Mouse (Mus musculus) ES-E14 (cell line): Measurements from ENCODE around the gene Zbtb20. TPM values are rescaled to one million over a fixed set of nuclear protein-coding genes. Genes with fewer than 3 reads are reported as not detected.

Experiments
- DNase-seq: peaks from one replicate; pipeline ENCODE4 v3.0.0-alpha.2; 2013; ENCODE audit warnings: low read depth, low spot score
- H3K27ac ChIP-seq: 2 replicates; pipeline ENCODE4 v1.5.1; 2012; ENCODE audit warnings: low read depth, mild to moderate bottlenecking, low read length, moderate library complexity, mixed read lengths; ENCODE audit not compliant: poor library complexity, insufficient read depth, severe bottlenecking
- H3K36me3 ChIP-seq: 2 replicates; pipeline ENCODE4 v1.6.1; 2012; ENCODE audit warnings: mild to moderate bottlenecking, low read length, moderate library complexity, mixed read lengths; ENCODE audit not compliant: control insufficient read depth, poor library complexity, insufficient read depth, severe bottlenecking
- H3K4me1 ChIP-seq, 2 experiments: fragments of 150-350 bp in 1 of 2; sonication (generic) in 1 of 2; 2 replicates each; pipeline ENCODE4 v1.6.1; 2012; ENCODE audit warnings: low read length in 2 of 2, mild to moderate bottlenecking in 1 of 2, mixed read lengths in 1 of 2; ENCODE audit not compliant: control insufficient read depth in 2 of 2, insufficient read depth in 2 of 2, poor library complexity in 1 of 2
- H3K4me3 ChIP-seq, 2 experiments: fragments of 150-350 bp in 1 of 2; sonication (generic) in 1 of 2; 2 replicates each; pipeline ENCODE4 v1.5.1; 2012; ENCODE audit warnings: low read length in 2 of 2, low read depth in 1 of 2, mild to moderate bottlenecking in 1 of 2, mixed read lengths in 1 of 2; ENCODE audit not compliant: insufficient read depth in 1 of 2, poor library complexity in 1 of 2, severe bottlenecking in 1 of 2
- H3K9ac ChIP-seq: 2 replicates; pipeline ENCODE4 v1.6.1; 2012; ENCODE audit warnings: low read depth, mild to moderate bottlenecking, low read length, mixed read lengths; ENCODE audit not compliant: poor library complexity, insufficient read depth, severe bottlenecking
- H3K9me3 ChIP-seq: fragments of 150-350 bp; sonication (generic); 2 replicates; pipeline ENCODE4 v1.6.1; 2012; ENCODE audit warnings: low read depth, mild to moderate bottlenecking, low read length; ENCODE audit not compliant: control insufficient read depth, insufficient read depth
- CHD2 ChIP-seq: IDR thresholded peaks from 2 replicates; pipeline ENCODE4 v1.6.1; 2014; ENCODE audit warnings: mild to moderate bottlenecking, low read depth, low read length, inconsistent platforms
- HCFC1 ChIP-seq: IDR thresholded peaks from 2 replicates; pipeline ENCODE4 v1.6.1; 2012; ENCODE audit warnings: low read length, inconsistent platforms, borderline replicate concordance; ENCODE audit not compliant: insufficient read depth
- MAFK ChIP-seq: IDR thresholded peaks from 2 replicates; pipeline ENCODE4 v1.6.1; 2014; ENCODE audit warnings: mild to moderate bottlenecking, low read depth, low read length, inconsistent platforms; ENCODE audit not compliant: insufficient read depth
- ZC3H11A ChIP-seq: IDR thresholded peaks from 2 replicates; pipeline ENCODE4 v1.6.1; 2012; ENCODE audit warnings: low read depth, mild to moderate bottlenecking, inconsistent platforms, low read length, borderline replicate concordance
- ZNF384 ChIP-seq: IDR thresholded peaks from 2 replicates; pipeline ENCODE4 v1.6.1; 2012; ENCODE audit warnings: low read depth, low read length, inconsistent platforms
- in situ Hi-C, 2 experiments: fragments of 600-800 bp; cut with MboI; formaldehyde crosslinking; loops; one replicate each; pipeline ENCODE4 v1.15.1; 2025; ENCODE audit warnings: low sequenced_read_pairs in 2 of 2, inconsistent platforms in 1 of 2; ENCODE audit not compliant: unreplicated experiment in 2 of 2
- total RNA-seq: library from RNA; depleted of rRNA; stranded (reverse); fragments of 300-350 nt; gene quantifications from 2 replicates; pipeline ENCODE4 v1.2.3, GENCODE M21; 2012

Gene Zbtb20
- total RNA-seq, 1 experiment, result 4.0 TPM

DNA sequence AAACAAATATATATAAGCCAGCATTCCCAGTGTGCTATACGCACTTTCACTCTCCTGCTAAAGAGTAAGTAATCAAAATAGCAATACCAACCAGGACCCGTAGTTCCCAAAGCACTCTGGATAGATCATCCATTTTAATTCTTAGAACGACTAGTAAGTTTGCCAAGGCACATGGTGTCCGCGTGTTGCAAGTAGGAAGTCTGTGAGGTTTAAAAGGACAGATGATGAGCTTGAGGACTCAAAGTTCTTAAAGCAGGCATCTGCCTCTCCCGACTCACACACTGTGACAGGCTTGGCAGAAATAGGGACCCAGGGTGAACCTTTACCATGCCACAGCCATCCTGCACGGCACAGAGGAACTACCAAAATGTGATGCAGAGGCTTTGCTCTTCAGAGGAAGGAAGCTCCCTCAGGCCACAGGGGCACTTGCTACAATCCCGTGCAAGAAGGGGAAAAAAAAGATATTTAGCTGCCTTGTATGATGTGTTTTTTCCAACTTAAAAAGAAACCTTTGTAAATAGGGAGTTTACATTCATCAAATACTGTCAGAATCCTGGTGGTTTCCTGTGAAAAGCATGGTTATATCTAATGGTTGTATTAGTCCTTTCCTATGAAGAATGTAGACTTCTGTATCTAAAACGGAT is 619.6 kb downstream of the Zbtb20 start:
- H3K4me1 ChIP-seq, result no peaks in the 10 kb centered on the region
- no peaks in the 10 kb centered on the region for H3K36me3 ChIP-seq
- TF ChIP-seq ZC3H11A, result no peak
- DNase-seq, result no peak
- in situ Hi-C loops, result no loop called here
- no peaks in the 10 kb centered on the region for H3K9me3 ChIP-seq
- no peak overlapping the region for H3K4me3 ChIP-seq
- H3K27ac ChIP-seq, result no peak overlapping the region
- no peak overlapping the region for H3K9ac ChIP-seq

DNA sequence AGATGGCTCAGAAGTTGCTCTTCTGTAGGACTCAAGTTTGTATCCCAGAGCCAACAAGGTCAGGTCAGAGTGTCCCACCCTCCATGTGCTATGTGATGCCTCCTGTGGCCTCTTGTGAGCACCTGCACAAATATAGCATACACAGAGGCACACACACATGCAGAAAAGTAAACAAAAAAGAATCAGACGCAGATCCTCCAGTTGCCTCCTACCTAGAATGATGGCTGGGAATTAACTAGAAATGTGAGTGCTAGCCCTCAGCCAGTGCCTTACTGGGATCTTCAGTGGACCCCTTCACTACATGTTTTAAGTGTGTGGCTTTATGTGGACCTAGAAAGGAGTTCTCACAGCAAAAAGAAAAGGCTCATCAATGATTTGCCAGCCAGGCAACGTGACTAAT is 621.4 kb downstream of the Zbtb20 start:
- Histone ChIP-seq H3K9me3 (no peaks in the 10 kb centered on the region), H3K4me3 (no peak overlapping the region), H3K36me3 (no peaks in the 10 kb centered on the region), H3K27ac (no peak overlapping the region), H3K4me1 (no peaks in the 10 kb centered on the region), H3K9ac (no peak overlapping the region)
- DNase-seq, result no peak
- TF ChIP-seq CHD2, result no peak
- TF ChIP-seq ZC3H11A, result no peak
- no peak for TF ChIP-seq MAFK
- TF ChIP-seq HCFC1, result no peak
- TF ChIP-seq ZNF384, result no peak
- in situ Hi-C loops, result no loop called here

- no peak overlapping the region for H3K9ac ChIP-seq
- H3K4me3 ChIP-seq, result no peak overlapping the region
- no peaks in the 10 kb centered on the region for H3K36me3 ChIP-seq
- TF ChIP-seq CHD2 (no peak), HCFC1 (no peak), ZC3H11A (no peak), ZNF384 (no peak), MAFK (no peak)
- no peaks in the 10 kb centered on the region for H3K9me3 ChIP-seq
- no peaks in the 10 kb centered on the region for H3K4me1 ChIP-seq
- no peak overlapping the region for H3K27ac ChIP-seq
- in situ Hi-C loops, result no loop called here
- no peak for DNase-seq
Measured at GRCm38 (mm10) chr16:43500132-43500853, 624.6 kb downstream of the Zbtb20 start.

DNA sequence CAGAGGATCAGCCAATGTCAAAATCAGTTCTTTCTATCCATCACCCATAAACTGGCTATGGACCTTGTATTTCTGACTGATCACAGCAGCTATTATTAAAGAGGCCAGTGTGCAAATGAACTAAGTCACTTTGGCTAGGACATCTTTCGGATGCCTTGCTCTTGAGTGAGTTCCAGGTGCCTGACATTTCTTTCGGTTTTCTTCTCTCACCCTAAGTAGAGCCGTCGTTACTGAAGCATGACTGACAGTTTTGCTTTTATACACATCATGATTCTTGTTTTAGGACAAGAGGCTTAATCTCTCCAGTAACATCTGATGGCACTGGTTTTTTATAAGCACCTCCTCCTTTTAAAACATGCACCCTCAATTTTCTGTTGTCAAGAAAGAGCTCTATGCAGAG is 625.6 kb downstream of the Zbtb20 start:
- H3K9ac ChIP-seq, result no peak overlapping the region
- H3K4me1 ChIP-seq, result no peaks in the 10 kb centered on the region
- DNase-seq, result no peak
- no peaks in the 10 kb centered on the region for H3K9me3 ChIP-seq
- no peak for TF ChIP-seq ZC3H11A
- in situ Hi-C loops, result no loop called here
- no peak overlapping the region for H3K4me3 ChIP-seq
- H3K36me3 ChIP-seq, result no peaks in the 10 kb centered on the region
- H3K27ac ChIP-seq, result no peak overlapping the region
